Mouse (Mus musculus) Patski (cell line): ENCODE measurements at regions not wholly inside any gene's neighbourhood (a gene's known extent, or its start where the extent isn't known, plus 50 kb on each side); places are given as distances from the start of the nearest gene placed in this dataset.

Source experiments
- ATAC-seq: fragments of 100-300 bp; one replicate; pipeline ENCODE4 v1.8.0; 2021
- CTCF ChIA-PET: fragments of 350-600 bp; sonication (Branson Sonifier 250); formaldehyde crosslinking; loops from one replicate; lab custom pipeline; 2022; ENCODE audit warnings: inconsistent platforms; lab: Charles Lee
- POLR2A ChIA-PET: fragments of 350-600 bp; sonication (Branson Sonifier 250); formaldehyde crosslinking; loops from one replicate; lab custom pipeline; 2022; ENCODE audit warnings: antibody characterized with exemption, inconsistent platforms; lab: Charles Lee
- DNase-seq: peaks from one replicate; pipeline ENCODE4 v3.0.0-alpha.2; 2011; ENCODE audit warnings: low read depth, low spot score
- H3K27me3 ChIP-seq: fragments of 371-371 bp; one replicate; pipeline ENCODE4 v1.5.1; 2021
- CTCF ChIP-seq: fragments of 100-300 bp; IDR thresholded peaks from one replicate; pipeline ENCODE4 v1.5.1; 2021
- in situ Hi-C: fragments of 300-500 bp; cut with MboI; formaldehyde crosslinking; loops from 3 replicates; pipeline ENCODE4 v1.11.1; 2018; ENCODE audit warnings: low pct_unique_long_range_greater_than_20kb, mixed read lengths

- DNase-seq (no peak), ATAC-seq (no peak)
- ChIA-PET POLR2A (interaction anchor here (1.4 kb wide), 1 partner anchor 10 kb away, joined by 4 read pairs; no protein-coding TSS in a partner anchor), CTCF (interaction anchor here (0.8 kb wide), 1 partner anchor 14 kb away, joined by 3 read pairs; no protein-coding TSS in a partner anchor)
- in situ Hi-C loops = no loop called here
- no peak for TF ChIP-seq CTCF
- H3K27me3 ChIP-seq = no peaks in the 10 kb centered on the region
Measured at GRCm38 (mm10) chr1:163607701-163608100, 117.3 kb downstream of the Mettl11b start.

DNA sequence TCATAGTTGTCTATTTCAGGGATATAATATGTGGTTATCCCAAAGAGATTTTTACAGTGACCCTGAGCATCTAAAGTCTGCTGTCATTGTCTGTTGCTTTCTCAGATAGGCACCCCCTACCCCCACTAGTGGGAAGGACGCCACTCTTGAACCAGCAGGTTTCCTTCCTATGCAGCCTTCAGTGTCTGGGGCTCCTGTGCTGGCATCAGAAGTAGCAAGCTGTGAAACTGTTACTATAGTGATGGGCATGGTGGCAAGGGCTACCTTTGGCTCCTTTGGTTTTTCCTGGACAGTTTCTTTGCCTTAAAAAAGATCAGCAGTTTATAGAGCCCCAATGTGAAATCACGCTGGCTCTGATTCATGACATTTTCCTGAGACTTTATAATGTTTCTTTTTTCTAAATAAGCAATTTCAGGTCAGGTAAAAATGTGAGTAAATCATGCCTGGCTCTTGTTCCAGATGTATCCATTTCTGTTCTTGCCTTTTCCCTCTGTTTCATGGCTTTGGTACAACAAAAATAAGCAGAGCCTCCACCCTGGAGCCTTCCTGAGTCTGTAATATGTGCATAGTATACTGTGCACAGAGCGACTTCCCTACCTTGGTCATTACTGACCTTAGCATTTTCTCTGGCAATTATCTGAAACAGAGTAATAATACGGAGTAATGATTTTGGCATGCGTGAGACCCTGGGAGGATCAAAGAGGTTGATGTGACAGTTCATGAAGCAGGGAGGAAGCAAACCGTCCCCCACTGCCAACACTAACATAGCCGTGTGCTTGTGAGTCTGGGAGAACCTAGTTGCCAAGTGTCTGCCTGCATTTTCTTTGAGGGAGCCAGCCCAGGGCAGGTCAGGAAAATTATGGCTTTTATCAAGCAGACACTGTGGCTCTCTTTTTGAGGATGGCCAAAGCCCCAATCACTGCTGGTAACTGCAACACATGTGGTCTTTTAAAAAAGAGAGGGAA, 124.8 kb downstream of the Mettl11b start:
- ATAC-seq = no peak
- TF ChIP-seq CTCF = no peak
- no peaks in the 10 kb centered on the region for H3K27me3 ChIP-seq
- ChIA-PET POLR2A (no interaction called here), CTCF (no interaction called here)
- in situ Hi-C loops = no loop called here
- no peak for DNase-seq

- CTCF ChIA-PET = no interaction called here
- no peak for DNase-seq
- ATAC-seq = no peak
- in situ Hi-C loops = no loop called here
- H3K27me3 ChIP-seq = no peaks in the 10 kb centered on the region
- POLR2A ChIA-PET = no interaction called here
- TF ChIP-seq CTCF = no peak
Measured at GRCm38 (mm10) chr1:163576411-163576810, 148.6 kb downstream of the Mettl11b start.

- ChIA-PET POLR2A (no interaction called here), CTCF (no interaction called here)
- ATAC-seq (no peak), DNase-seq (no peak)
- TF ChIP-seq CTCF = no peak
- no peaks in the 10 kb centered on the region for H3K27me3 ChIP-seq
- in situ Hi-C loops = no loop called here
Measured at GRCm38 (mm10) chr1:163575593-163575992, 149.4 kb downstream of the Mettl11b start.

- in situ Hi-C loops = no loop called here
- no peaks in the 10 kb centered on the region for H3K27me3 ChIP-seq
- DNase-seq = no peak
- TF ChIP-seq CTCF = no peak
- ChIA-PET POLR2A (interaction anchor here (0.6 kb wide), 1 partner anchor 71 kb away, joined by 5 read pairs; no protein-coding TSS in a partner anchor), CTCF (no interaction called here)
- peak; percentile 71 for ATAC-seq
Measured at GRCm38 (mm10) chr1:163574409-163575161, 150.4 kb downstream of the Mettl11b start.

DNA sequence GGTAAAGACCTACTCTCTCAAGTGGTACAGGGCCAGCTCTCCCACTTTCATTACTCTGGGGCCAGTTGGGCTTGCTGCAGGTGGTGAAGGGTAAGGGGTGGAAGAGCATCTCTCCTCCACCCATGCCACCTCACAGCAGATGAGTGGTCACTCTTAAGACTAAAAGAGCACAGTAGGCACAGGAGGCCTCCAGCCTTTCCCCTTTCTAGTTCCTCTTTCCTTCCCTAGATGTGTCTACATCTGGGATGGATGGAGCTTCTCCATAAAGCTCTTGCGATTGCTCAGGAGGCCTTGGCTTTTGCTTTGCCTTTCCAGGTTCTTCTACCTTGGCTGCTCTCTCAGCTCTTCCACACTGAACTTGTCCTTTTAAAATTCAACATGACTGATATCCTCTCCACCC, 151.5 kb downstream of the Mettl11b start:
- POLR2A ChIA-PET = no interaction called here
- in situ Hi-C loops = no loop called here

GRCm38 (mm10) chr1:163563791-163564190, 160.3 kb upstream of the Gorab start:
- H3K27me3 ChIP-seq = no peaks in the 10 kb centered on the region
- in situ Hi-C loops = no loop called here
- DNase-seq = no peak
- no peak for ATAC-seq
- POLR2A ChIA-PET = interaction anchor here (1.0 kb wide), 1 partner anchor 65 kb away, joined by 3 read pairs; no protein-coding TSS in a partner anchor
- CTCF ChIA-PET = interaction anchor here (1.2 kb wide), 1 partner anchor 67 kb away, joined by 3 read pairs; no protein-coding TSS in a partner anchor
- no peak for TF ChIP-seq CTCF

More for the DNA sequence above, 151.5 kb downstream of the Mettl11b start:
- H3K27me3 ChIP-seq = no peaks in the 10 kb centered on the region
- ATAC-seq (no peak), DNase-seq (no peak)
- TF ChIP-seq CTCF = no peak
- CTCF ChIA-PET = interaction anchor here (1.0 kb wide), 1 partner anchor 9 kb away, joined by 3 read pairs; no protein-coding TSS in a partner anchor

DNA sequence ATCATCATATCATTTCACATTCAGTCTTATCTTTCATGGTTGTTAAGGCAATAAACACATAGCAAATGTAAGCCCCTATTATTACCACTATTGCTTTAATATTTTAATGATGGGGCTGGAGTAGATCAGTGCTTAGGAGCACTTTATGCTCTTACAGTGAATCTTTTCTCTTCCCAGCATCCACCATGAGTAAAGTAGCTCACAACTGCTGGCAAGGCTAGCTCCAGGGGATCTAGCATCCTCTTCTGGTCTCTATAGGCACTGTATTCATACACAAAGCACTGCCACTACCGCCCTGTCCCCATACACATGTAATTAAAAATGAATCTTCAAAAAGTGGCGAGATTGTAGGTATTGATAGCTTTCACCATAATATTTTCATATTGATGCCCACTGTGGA, 159.6 kb upstream of the Gorab start:
- ChIA-PET POLR2A (interaction anchor here (0.6 to 1.0 kb wide), 2 partner anchors 66 to 273 kb away, joined by 3 read pairs; no protein-coding TSS in a partner anchor), CTCF (interaction anchor here (1.2 kb wide), 1 partner anchor 68 kb away, joined by 3 read pairs; no protein-coding TSS in a partner anchor)
- no peak for ATAC-seq
- no peak for DNase-seq
- in situ Hi-C loops = no loop called here
- TF ChIP-seq CTCF = peak; percentile 13
- no peaks in the 10 kb centered on the region for H3K27me3 ChIP-seq

DNA sequence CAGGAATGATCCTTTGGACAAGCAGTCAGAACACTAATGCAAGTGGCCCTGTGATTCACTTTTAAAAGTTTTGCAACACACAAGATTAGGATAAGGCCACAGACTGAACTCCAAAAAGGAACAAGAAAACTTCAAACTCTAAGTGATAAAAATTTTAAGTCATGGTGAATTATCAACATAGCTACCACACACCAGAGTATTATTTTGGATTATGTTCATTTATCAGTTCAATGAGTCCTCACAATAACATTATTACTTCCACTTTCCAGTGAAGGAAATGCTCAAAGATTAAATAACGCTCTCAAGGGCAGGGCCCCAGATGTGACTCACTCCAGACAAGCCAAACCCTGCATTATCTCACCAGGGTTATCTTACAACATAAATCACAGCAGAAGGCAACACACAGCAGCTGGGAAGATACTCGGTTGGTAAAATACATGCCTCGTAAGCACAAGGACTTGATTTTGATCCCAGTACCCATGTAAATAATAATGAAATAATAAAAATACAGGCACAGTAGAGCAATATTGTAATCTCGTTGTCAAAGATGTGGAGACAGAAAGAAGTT, 158.8 kb upstream of the Gorab start:
- in situ Hi-C loops = no loop called here
- ChIA-PET POLR2A (no interaction called here), CTCF (no interaction called here)
- DNase-seq (no peak), ATAC-seq (no peak)
- TF ChIP-seq CTCF = no peak
- H3K27me3 ChIP-seq = no peaks in the 10 kb centered on the region

- DNase-seq (no peak), ATAC-seq (peak; percentile 78)
- no peak for TF ChIP-seq CTCF
- H3K27me3 ChIP-seq = no peaks in the 10 kb centered on the region
- POLR2A ChIA-PET = interaction anchor here (0.6 kb wide), 1 partner anchor 411 kb away, joined by 3 read pairs; no protein-coding TSS in a partner anchor
- CTCF ChIA-PET = interaction anchor here (0.8 kb wide), 1 partner anchor 70 kb away, joined by 4 read pairs; no protein-coding TSS in a partner anchor
- in situ Hi-C loops = no loop called here
Measured at GRCm38 (mm10) chr1:163561016-163561415, 157.5 kb upstream of the Gorab start.
